Mouse (Mus musculus) small intestine, adult 2 months (tissue): ENCODE data around the gene Fanca.

Experiments
- CTCF ChIP-seq: fragments of 200-500 bp; IDR thresholded peaks from 2 replicates; pipeline ENCODE4 v1.5.1; 2012; ENCODE audit warnings: low read depth, mild to moderate bottlenecking, control low read depth, inconsistent platforms, low read length, moderate library complexity, mixed read lengths; ENCODE audit not compliant: insufficient replicate concordance, insufficient read length; ENCODE audit errors: extremely low read depth
- POLR2A ChIP-seq: fragments of 200-500 bp; IDR thresholded peaks from 2 replicates; pipeline ENCODE4 v1.6.1; 2012; ENCODE audit warnings: low read depth, mild to moderate bottlenecking, control low read depth, inconsistent platforms, low read length, moderate library complexity

GRCm38 (mm10) chr8:123331810-123332209, 13.4 kb upstream of the Fanca start:
- no peak for TF ChIP-seq POLR2A
- no peak for TF ChIP-seq CTCF
